Mouse (Mus musculus) layer of hippocampus, postnatal 25 days (tissue): Measurements from ENCODE around the gene Vps8. TPM values are rescaled to one million over a fixed set of nuclear protein-coding genes. Genes with fewer than 3 reads are reported as not detected.

Experiments
- DNase-seq, 2 experiments: peaks; one replicate each; pipeline ENCODE4 v3.0.0; 2022; ENCODE audit warnings: mixed read lengths in 2 of 2, low spot score in 1 of 2; ENCODE audit errors: extremely low spot score in 1 of 2
- total RNA-seq, 2 experiments: library from RNA; stranded (reverse); gene quantifications; 2 replicates each; pipeline ENCODE4 v1.2.3; 2021

Vps8 gene
- total RNA-seq, 2 experiments from 2014 or later, result 48.2 to 53.3 TPM

DNA sequence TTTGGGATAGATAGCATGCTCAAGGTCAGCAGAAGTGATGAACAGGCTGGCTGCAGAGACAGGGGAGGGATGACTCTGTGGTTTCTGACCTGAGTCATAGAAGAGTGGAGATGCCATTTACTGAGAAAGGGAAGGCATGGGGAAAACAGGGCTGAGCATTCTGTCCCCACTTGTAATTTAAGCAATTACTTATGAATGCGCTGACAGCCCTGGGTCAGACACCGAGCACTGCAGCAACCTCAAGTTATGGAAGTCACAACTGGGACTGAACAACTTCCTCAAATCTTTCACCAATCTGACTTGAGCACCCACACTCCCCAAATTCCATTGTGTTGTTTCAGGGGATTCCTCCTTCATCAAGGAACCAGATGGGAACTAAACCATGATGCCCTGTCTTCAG, 19.5 kb upstream of the Vps8 start:
- no peak for DNase-seq

DNA sequence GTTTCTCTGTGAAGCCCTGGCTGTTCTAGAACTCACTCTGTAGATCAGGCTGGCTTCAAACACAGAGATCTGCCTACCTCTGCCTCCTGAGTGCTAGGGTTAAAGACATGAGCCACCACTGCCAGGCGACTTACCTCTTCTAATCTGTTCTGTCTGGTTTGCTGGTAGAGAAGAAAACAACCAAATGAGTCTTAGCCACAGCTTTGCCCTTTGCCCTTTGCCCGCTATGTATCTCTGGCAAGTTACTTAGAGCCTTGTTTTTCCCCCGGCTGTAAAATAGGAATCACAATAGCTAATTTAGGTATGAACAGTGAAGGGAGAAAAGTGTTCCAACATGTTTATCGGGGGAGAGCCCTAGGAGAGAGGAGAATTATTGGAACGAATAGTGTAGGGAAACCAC, 18.3 kb upstream of the Vps8 start:
- no peak for DNase-seq

GRCm38 (mm10) chr16:21405224-21405969, 17.5 kb upstream of the Vps8 start:
- DNase-seq, result no peak

- DNase-seq, result no peak
Observed at GRCm38 (mm10) chr16:21406136-21406535, 16.8 kb upstream of the Vps8 start.

- DNase-seq, result no peak
Observed at GRCm38 (mm10) chr16:21411779-21412178, 11.1 kb upstream of the Vps8 start.

GRCm38 (mm10) chr16:21412593-21413047, 10.3 kb upstream of the Vps8 start:
- DNase-seq, result peak; percentile 40 to 71

DNA sequence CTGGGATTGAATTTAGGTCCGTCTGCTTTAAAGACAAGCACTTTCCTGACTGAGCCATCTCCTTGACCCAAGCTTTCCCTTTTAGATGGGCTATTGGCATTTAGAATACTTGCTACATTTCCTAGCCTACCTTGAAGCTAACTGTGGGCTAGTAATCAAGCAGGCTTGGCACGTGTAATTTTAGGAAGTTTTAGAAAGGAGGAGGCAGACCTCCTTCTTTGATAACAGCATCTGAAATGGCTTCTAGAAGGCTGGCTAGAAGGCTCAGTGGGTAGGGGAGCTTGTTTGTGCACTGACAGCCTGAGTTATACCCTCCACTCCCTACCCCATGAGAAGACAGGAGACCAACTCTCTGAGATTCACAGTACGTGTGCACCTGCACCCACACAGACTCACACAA, 9.1 kb upstream of the Vps8 start:
- no peak for DNase-seq

DNA sequence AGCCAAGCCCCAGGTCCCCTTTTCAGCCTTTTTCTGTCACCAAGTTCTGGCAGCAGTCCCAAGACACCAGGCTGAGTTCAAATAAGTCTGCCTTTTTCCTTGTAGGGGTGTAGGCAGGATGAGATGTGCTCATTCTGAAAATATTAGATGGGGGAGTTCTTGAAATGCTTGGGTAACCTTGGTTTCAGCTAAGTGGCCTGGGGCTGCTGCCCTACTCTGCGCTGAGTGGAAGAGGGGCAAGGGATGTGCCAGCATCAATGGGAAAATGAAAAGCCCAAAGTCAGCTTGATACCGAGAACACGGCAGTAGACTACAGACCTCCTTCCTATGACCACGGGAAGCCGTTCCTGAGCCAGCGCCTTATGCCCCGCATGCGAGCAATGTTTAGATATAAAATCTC, 7.8 kb upstream of the Vps8 start:
- no peak for DNase-seq

DNA sequence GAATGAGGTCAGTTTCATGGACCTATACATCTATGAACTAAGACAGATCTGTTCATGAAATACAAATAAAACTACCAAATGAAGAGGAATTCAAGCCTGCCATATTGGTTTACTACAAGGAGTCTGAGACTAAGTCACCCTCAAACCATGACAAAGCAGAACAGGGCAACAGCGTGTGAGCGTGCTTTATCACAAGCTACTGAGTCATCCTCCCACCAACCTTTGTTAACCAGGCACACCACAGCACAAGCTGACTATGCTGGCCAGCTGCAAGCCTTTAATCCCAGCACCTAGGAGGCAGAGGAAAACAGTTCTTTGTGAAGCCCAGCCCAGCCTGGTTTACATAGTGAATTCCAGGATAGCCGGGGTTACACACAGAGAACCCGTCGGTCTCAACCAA, 4.9 kb upstream of the Vps8 start:
- DNase-seq, result no peak

DNA sequence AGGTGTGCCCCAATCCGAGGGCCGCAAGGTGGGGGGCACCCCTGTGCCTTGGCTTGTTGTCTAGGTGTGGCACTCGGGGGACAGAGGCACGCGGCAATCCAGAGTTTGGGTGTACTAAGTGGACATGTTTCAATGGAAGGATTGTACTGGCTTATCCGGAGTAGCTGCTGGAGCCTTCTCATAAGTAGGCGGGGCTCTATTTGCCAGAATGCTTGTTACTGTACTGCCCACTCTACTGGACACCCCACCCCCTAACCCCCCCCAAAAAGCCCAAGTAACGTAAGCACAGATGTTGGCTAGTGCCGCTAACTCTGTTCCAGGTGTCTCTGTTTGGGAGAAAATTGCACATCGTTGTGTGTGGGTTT, 610 bp downstream of the Vps8 start:
- DNase-seq, result peak in 1 of 2 experiments; percentile 10

GRCm38 (mm10) chr16:21428131-21428530, 5.2 kb downstream of the Vps8 start:
- DNase-seq, result no peak

DNA sequence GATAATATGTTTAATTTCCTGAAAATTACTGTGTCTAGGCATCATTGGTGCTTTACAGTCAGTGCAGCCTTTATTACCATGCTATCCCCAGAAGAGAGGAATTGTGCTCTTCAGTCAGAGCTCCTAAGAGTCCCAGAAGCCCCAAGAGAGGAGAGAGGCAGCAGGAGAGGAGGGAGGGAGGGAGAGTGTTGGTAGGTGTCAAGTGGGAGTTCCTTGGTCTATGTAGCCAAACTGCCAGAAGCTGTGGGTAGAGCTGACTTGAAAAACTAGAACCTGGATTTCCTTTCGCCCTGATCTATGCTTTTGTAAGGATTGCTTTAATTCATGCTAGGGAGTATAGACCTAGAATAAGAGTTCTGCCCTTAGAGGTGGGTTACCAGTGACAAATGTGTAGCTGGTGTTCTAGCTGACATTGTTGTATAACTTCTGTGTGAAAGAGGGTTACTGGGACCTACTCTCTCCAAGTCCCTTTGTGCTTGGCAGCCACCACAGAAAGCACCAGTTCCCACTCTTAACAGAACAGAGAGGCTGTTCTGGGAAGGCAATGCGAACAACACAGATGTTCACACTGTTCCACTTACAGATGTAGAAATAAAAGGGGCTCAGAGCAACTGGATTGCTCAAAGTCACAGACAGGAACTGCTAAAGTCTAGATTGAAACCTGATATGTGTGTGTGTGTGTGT, 7.6 kb downstream of the Vps8 start:
- no peak for DNase-seq

- DNase-seq, result no peak
Observed at GRCm38 (mm10) chr16:21431614-21432013, 8.7 kb downstream of the Vps8 start.

DNA sequence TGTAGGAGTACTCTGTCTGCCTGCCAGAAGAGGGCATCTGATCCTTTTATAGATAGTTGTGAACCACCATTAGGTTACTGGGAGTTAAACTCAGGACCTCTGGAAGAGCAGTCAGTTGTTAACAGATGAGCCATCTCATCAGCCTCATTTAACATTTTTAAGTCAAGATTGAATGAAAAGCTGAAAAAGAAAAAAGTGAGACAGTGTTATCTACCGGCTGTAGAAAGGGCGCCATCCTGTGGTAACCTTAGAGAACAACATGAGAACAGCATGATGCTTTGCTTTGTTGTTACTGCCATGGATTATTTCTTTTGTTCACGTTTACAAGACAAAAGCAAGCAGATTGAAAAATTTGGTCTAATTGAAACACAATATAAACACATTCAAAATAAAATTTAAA, 10.6 kb downstream of the Vps8 start:
- no peak for DNase-seq

- no peak for DNase-seq
Observed at GRCm38 (mm10) chr16:21441012-21441411, 18.1 kb downstream of the Vps8 start.

GRCm38 (mm10) chr16:21445026-21445625, 22.2 kb downstream of the Vps8 start:
- no peak for DNase-seq

GRCm38 (mm10) chr16:21447447-21447846, 24.5 kb downstream of the Vps8 start:
- DNase-seq, result no peak

- no peak for DNase-seq
Observed at GRCm38 (mm10) chr16:21448464-21448863, 25.5 kb downstream of the Vps8 start.

DNA sequence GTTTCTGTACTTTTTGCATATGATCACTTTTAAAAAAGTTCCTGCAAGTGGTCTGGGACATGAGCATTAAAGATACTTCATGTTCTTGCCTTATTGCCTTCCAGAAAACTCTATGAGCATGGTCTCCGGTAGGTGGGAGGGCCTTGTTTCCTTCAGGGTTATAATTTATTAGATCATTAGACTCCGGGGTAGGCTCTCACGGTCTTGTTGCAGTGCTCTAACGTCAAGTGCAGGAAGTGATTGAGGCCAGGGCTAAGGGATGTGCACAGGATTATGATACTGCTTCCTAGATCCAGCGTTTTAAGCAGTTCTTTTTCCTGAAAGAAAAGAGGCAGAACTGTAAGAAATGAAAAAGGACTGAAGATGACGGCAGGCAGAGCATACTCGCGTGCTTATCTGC, 27.0 kb downstream of the Vps8 start:
- DNase-seq, result no peak

GRCm38 (mm10) chr16:21452569-21452968, 29.7 kb downstream of the Vps8 start:
- DNase-seq, result no peak

DNA sequence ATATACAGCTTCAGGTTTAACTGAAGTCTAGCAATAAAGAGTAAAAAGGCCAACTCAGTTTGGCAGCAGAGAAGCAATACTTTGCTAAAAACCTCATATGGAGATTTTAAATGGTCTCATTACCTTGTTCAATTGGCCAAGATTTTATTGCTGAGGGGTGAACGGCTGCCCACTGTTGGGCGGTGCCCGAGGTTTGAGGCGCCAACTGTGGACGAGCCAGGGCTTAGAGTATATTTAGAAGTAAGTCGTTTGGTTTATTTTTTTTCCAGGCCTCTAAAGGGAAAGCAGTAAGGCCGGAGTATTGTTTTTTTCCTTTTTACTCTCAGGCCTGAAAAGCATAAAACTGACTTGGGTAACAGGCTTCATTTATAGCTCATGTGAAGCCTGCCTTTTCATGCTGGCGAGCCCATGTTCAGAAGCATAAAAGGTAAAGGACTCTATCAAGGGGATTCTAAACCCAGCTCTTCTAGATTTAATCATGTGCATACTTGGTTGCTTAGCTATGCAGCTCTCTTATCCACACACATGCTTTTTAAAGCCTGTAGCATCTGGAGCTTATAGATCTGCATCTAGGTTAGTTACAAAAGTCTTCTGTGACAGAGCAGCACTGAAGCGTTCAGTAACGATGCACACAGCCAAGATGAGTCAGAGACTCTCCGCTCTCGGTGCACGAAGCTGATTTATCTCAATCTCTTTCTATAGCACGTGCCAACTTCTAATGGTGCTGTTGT, 34.9 kb downstream of the Vps8 start:
- DNase-seq, result no peak
